ENCODE assay signal across 13 mouse cellular contexts in genomic region chr2:164414167-164414566, GRCm38 (mm10). TPM values are rescaled to one million over a fixed set of nuclear protein-coding genes. Genes with fewer than 3 reads are reported as not detected.
DNase-seq lines count a peak whose midpoint lies in the region; ATAC-seq lines count a peak whose summit lies in the region.
"Had no signal": no experiment of that assay in that cellular context is flagged by ENCODE, and none has a peak within 500 bp of the region (broad histone marks: within the 10 kb centered on the region; RNA-seq: fewer than 3 reads in every experiment).

No protein-coding gene starts in this region.

- H3K9me3 ChIP-seq in kidney, embryonic 14.5 days (ENCODE audit: control insufficient read depth, low read length), result no peaks in the 10 kb centered on the region
- H3K9me3 ChIP-seq in embryonic facial prominence, embryonic 11.5 days (replicated peaks; ENCODE audit: control insufficient read depth, low read length), result no peaks in the 10 kb centered on the region
- no peaks in the 10 kb centered on the region for H3K9me3 ChIP-seq in hindbrain, embryonic 15.5 days
- no peaks in the 10 kb centered on the region for H3K9me3 ChIP-seq in midbrain, embryonic 12.5 days

- 0 out of 2 replicates have a peak, but pooled peaks have one; percentile 36 for ATAC-seq in kidney, embryonic 14.5 days (ENCODE audit: low FRiP score, low TSS enrichment)
- no peak for ATAC-seq in embryonic facial prominence, embryonic 11.5 days (replicated peaks; ENCODE audit: insufficient number of reproducible peaks, low FRiP score, low TSS enrichment, low read depth)
- no peak for ATAC-seq in hindbrain, embryonic 15.5 days (ENCODE audit: low FRiP score, low read depth)
- no peak for ATAC-seq in midbrain, embryonic 12.5 days (ENCODE audit: low FRiP score, low read depth)

- H3K27me3 ChIP-seq in kidney, embryonic 14.5 days (ENCODE audit: control insufficient read depth, insufficient read depth, low read length), result peaks cover 24% of the 10 kb centered on the region
- peaks cover 11% of the 10 kb centered on the region for H3K27me3 ChIP-seq in embryonic facial prominence, embryonic 11.5 days (ENCODE audit: control insufficient read depth, insufficient read depth, low read length)
- peaks cover 25% of the 10 kb centered on the region for H3K27me3 ChIP-seq in hindbrain, embryonic 15.5 days
- peaks cover 41% of the 10 kb centered on the region for H3K27me3 ChIP-seq in midbrain, embryonic 12.5 days

- peak overlapping the region; percentile 17; the same call in 1 of the 2 replicates for H3K4me3 ChIP-seq in kidney, embryonic 14.5 days (ENCODE audit: low read length)
- no peak overlapping the region for H3K4me3 ChIP-seq in embryonic facial prominence, embryonic 11.5 days (ENCODE audit: low read depth, low read length)
- H3K4me3 ChIP-seq in hindbrain, embryonic 15.5 days, result peak overlapping the region; percentile 23
- H3K4me3 ChIP-seq in midbrain, embryonic 12.5 days, result peak overlapping the region; percentile 6; the same call in 1 of the 2 replicates
- H3K4me3 ChIP-seq: myocyte had no signal

- peak overlapping the region; percentile 37 for H3K4me2 ChIP-seq in kidney, embryonic 14.5 days (replicated peaks; ENCODE audit: low read depth, low read length)
- H3K4me2 ChIP-seq in embryonic facial prominence, embryonic 11.5 days (ENCODE audit: low read depth, low read length), result peak overlapping the region; percentile 34
- H3K4me2 ChIP-seq in hindbrain, embryonic 15.5 days, result peak overlapping the region; percentile 51
- peak overlapping the region; percentile 30 for H3K4me2 ChIP-seq in midbrain, embryonic 12.5 days (replicated peaks)

- no peaks in the 10 kb centered on the region for H3K36me3 ChIP-seq in kidney, embryonic 14.5 days (ENCODE audit: control insufficient read depth, insufficient read depth, low read length)
- H3K36me3 ChIP-seq in embryonic facial prominence, embryonic 11.5 days (replicated peaks; ENCODE audit: control insufficient read depth, insufficient read depth, low read depth, low read length), result no peaks in the 10 kb centered on the region
- no peaks in the 10 kb centered on the region for H3K36me3 ChIP-seq in hindbrain, embryonic 15.5 days
- no peaks in the 10 kb centered on the region for H3K36me3 ChIP-seq in midbrain, embryonic 12.5 days

- WGBS in kidney, embryonic 14.5 days, result 20% methylated on average over 28 of the region's 28 CpGs
- 20% methylated on average over 28 of the region's 28 CpGs for WGBS in embryonic facial prominence, embryonic 11.5 days
- WGBS in hindbrain, embryonic 15.5 days, result 25% methylated on average over 28 of the region's 28 CpGs
- WGBS in midbrain, embryonic 12.5 days, result 34% methylated on average over 27 of the region's 28 CpGs

- H3K4me1 ChIP-seq in kidney, embryonic 14.5 days (ENCODE audit: control insufficient read depth, insufficient read depth, low read length), result peaks cover 9% of the 10 kb centered on the region
- no peaks in the 10 kb centered on the region; the same call in 1 of the 2 replicates for H3K4me1 ChIP-seq in embryonic facial prominence, embryonic 11.5 days (ENCODE audit: control insufficient read depth, insufficient read depth, low read length)
- 0 out of 2 replicates have a peak, but pooled peaks cover 4% of the 10 kb centered on the region for H3K4me1 ChIP-seq in hindbrain, embryonic 15.5 days (replicated peaks)
- H3K4me1 ChIP-seq in midbrain, embryonic 12.5 days, result no peaks in the 10 kb centered on the region

- no peak overlapping the region for H3K27ac ChIP-seq in kidney, embryonic 14.5 days (ENCODE audit: low read depth, low read length)
- no peak overlapping the region for H3K27ac ChIP-seq in embryonic facial prominence, embryonic 11.5 days (replicated peaks; ENCODE audit: low read depth, low read length)
- no peak overlapping the region for H3K27ac ChIP-seq in hindbrain, embryonic 15.5 days (replicated peaks)
- H3K27ac ChIP-seq in midbrain, embryonic 12.5 days (replicated peaks), result no peak overlapping the region

- DNase-seq in kidney, adult 8-10 months, result no peak
- no peak for DNase-seq in embryonic facial prominence, embryonic 11.5 days (ENCODE audit: low spot score)
- DNase-seq in cerebellum, adult 9-11 months, result no peak
- no peak for DNase-seq in layer of hippocampus, postnatal 14 days (ENCODE audit: low spot score in 2 of 2)
- DNase-seq in thymus, postnatal 14 days, result no peak
- DNase-seq: adrenal gland, postnatal 10 days had no signal

- H3K9ac ChIP-seq in kidney, embryonic 14.5 days (ENCODE audit: low read depth, low read length), result peak overlapping the region; percentile 40
- H3K9ac ChIP-seq in embryonic facial prominence, embryonic 11.5 days (replicated peaks; ENCODE audit: low read length), result no peak overlapping the region; the same call in 1 of the 2 replicates
- no peak overlapping the region for H3K9ac ChIP-seq in hindbrain, embryonic 15.5 days
- H3K9ac ChIP-seq in midbrain, embryonic 12.5 days (replicated peaks), result no peak overlapping the region

RNA-seq across cellular contexts. Expression of gene Matn4, which starts 9.2 kb away (rescaled TPM):
- 0.12 and 0.20 TPM in 2 replicates for polyA plus RNA-seq in kidney, embryonic 14.5 days (2014; fragmentation: Nextera tagmentation; extraction: Ambion mirVana)
- polyA plus RNA-seq in embryonic facial prominence, embryonic 11.5 days (2014; fragmentation: Nextera tagmentation; extraction: Ambion mirVana), result 1.2 and 1.3 TPM in 2 replicates
- polyA plus RNA-seq in hindbrain, embryonic 15.5 days (2015; fragmentation: Nextera tagmentation; extraction: Ambion mirVana), result 3.9 and 5.1 TPM in 2 replicates
- polyA plus RNA-seq in midbrain, embryonic 12.5 days (2016; fragmentation: Nextera tagmentation; extraction: Ambion mirVana), result 2.8 and 13.5 TPM in 2 replicates
- 10 to 100 TPM; 21.2 to 21.6 TPM for total RNA-seq in layer of hippocampus, postnatal 14 days (2021)
- total RNA-seq: common myeloid progenitor, adult 5-6 weeks; granulocyte monocyte progenitor cell, adult 5-6 weeks had no signal

RNA-seq across cellular contexts. Expression of gene Rbpjl, which starts 11.2 kb away (rescaled TPM):
- polyA plus RNA-seq in kidney, embryonic 14.5 days (2014; fragmentation: Nextera tagmentation; extraction: Ambion mirVana), result not detected in 2 replicates
- polyA plus RNA-seq in embryonic facial prominence, embryonic 11.5 days (2014; fragmentation: Nextera tagmentation; extraction: Ambion mirVana), result not detected in 2 replicates
- polyA plus RNA-seq in hindbrain, embryonic 15.5 days (2015; fragmentation: Nextera tagmentation; extraction: Ambion mirVana), result 0.08 and 0.10 TPM in 2 replicates
- polyA plus RNA-seq in midbrain, embryonic 12.5 days (2016; fragmentation: Nextera tagmentation; extraction: Ambion mirVana), result 0.15 TPM in 1 of 2 replicates, not detected in the other
- under 1 TPM; 0.41 to 0.91 TPM for total RNA-seq in layer of hippocampus, postnatal 14 days (2021)
- total RNA-seq: common myeloid progenitor, adult 5-6 weeks; granulocyte monocyte progenitor cell, adult 5-6 weeks had no signal

RNA-seq across cellular contexts. Expression of gene Slpi, which starts 25.3 kb away (rescaled TPM):
- polyA plus RNA-seq in kidney, embryonic 14.5 days (2014; fragmentation: Nextera tagmentation; extraction: Ambion mirVana), result 0.44 TPM in 1 of 2 replicates, not detected in the other
- polyA plus RNA-seq in embryonic facial prominence, embryonic 11.5 days (2014; fragmentation: Nextera tagmentation; extraction: Ambion mirVana), result 0.32 and 0.79 TPM in 2 replicates
- 0.25 and 0.65 TPM in 2 replicates for polyA plus RNA-seq in hindbrain, embryonic 15.5 days (2015; fragmentation: Nextera tagmentation; extraction: Ambion mirVana)
- not detected in 2 replicates for polyA plus RNA-seq in midbrain, embryonic 12.5 days (2016; fragmentation: Nextera tagmentation; extraction: Ambion mirVana)
- 1 to 10 TPM; 1.2 to 2.0 TPM for total RNA-seq in layer of hippocampus, postnatal 14 days (2021)
- total RNA-seq: left cerebral cortex, postnatal 14 days had no signal

RNA-seq across cellular contexts. Expression of gene Sdc4, which starts 29.5 kb away (rescaled TPM):
- 87.8 and 108 TPM in 2 replicates for polyA plus RNA-seq in kidney, embryonic 14.5 days (2014; fragmentation: Nextera tagmentation; extraction: Ambion mirVana)
- 19.2 and 24.1 TPM in 2 replicates for polyA plus RNA-seq in embryonic facial prominence, embryonic 11.5 days (2014; fragmentation: Nextera tagmentation; extraction: Ambion mirVana)
- 9.4 and 10.4 TPM in 2 replicates for polyA plus RNA-seq in hindbrain, embryonic 15.5 days (2015; fragmentation: Nextera tagmentation; extraction: Ambion mirVana)
- polyA plus RNA-seq in midbrain, embryonic 12.5 days (2016; fragmentation: Nextera tagmentation; extraction: Ambion mirVana), result 10.5 and 11.3 TPM in 2 replicates
- total RNA-seq in layer of hippocampus, postnatal 14 days (2021), result 100 to 1,000 TPM; 117 to 137 TPM
- total RNA-seq: granulocyte monocyte progenitor cell, adult 5-6 weeks had no signal

RNA-seq across cellular contexts. Expression of gene Sys1, which starts 42.6 kb away (rescaled TPM):
- polyA plus RNA-seq in kidney, embryonic 14.5 days (2014; fragmentation: Nextera tagmentation; extraction: Ambion mirVana), result 66.8 and 69.4 TPM in 2 replicates
- 53.3 and 58.3 TPM in 2 replicates for polyA plus RNA-seq in embryonic facial prominence, embryonic 11.5 days (2014; fragmentation: Nextera tagmentation; extraction: Ambion mirVana)
- polyA plus RNA-seq in hindbrain, embryonic 15.5 days (2015; fragmentation: Nextera tagmentation; extraction: Ambion mirVana), result 82.7 and 88.2 TPM in 2 replicates
- polyA plus RNA-seq in midbrain, embryonic 12.5 days (2016; fragmentation: Nextera tagmentation; extraction: Ambion mirVana), result 68.8 and 69.6 TPM in 2 replicates
- 10 to 100 TPM; 39.1 to 44.7 TPM for total RNA-seq in layer of hippocampus, postnatal 14 days (2021)
